Mouse (Mus musculus): ENCODE data around the gene Prune1.
A peak's percentile ranks its signal among the peaks of the same experiment; 100 is the strongest.

Gene Prune1

DNA sequence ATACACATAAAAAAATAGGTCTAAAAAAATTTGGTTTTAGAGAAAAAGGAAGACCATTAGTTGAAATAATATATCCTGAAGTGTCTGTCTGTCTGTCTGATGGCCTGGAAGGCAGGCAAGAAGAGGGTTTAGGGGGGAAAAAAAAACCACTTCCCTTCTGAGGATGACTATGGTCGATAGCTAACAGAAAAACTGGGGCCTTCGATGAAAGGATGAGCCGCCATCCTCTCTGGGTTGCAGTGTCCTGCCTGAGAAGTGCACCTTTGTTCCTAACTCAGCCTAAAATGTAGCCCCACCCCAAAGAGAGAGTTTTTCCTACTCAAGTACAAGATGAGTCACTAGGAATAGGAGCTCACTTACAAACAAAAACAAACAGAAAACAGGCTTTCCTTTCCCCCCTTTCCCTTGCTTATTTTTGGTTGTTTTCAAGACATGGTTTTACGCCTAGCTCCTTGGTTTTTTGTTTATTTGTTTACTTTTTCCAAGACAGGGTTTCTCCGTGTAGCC, 5.4 kb downstream of the Prune1 start:
- DNase-seq (ENCODE audit: low spot score): no peak

DNA sequence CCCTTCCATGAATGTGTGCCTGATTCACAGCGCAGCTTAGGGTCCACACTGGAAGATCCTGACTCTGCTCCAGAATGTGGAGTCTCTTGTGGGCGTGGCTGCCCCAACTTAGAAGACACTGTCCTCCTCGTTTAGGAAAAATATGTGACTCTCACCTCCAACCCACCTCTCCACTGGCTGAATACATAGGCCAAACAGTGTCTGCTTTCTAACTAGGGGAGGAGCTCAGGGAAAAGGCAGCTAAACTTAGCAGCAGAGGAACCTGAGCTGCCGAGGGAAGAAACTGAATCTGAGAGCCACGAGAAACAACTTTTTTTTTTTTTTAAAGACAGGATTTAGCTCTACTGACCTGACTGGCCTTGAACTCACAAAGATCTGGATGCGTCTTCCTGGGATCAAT, 6.7 kb downstream of the Prune1 start:
- no peak for DNase-seq (ENCODE audit: low spot score)

DNA sequence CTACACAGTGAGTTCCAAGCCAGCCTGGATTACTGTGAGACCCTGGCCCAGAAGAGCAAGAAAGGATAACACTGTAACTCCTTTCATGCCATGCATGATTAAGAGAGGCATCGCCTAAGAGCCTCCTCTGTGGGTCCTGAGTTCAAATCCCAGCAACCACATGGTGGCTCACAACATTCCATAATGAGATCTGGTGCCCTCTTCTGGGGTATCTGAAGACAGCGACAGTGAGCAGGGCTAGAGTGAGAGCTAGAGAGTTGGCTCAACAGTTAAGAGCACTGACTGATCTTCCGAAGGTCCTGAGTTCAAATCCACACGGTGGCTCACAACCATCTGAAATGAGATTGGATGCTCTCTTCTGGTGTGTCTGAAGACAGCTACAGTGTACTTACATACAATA, 7.4 kb downstream of the Prune1 start:
- no peak for DNase-seq (ENCODE audit: low spot score)

DNA sequence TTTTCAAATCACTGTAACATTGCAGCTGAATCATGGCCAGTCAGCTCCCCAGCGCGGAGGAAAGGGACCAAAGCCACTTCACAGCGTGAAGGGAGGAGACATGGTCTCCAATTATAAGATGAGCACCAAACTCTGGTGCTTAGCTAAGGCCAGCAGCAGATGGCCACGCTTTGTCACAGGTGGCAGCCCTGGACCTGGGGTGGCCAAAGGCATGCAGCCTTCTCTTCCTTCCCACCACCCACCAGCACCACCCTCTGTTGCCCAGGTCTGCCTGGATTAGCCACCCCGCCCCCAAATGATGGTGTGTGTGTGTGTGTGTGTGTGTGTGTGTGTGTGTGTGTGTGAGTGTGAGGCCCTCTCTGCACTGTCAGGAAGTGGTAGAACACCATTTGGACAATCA, 8.4 kb downstream of the Prune1 start:
- no peak for DNase-seq (ENCODE audit: low spot score)

DNA sequence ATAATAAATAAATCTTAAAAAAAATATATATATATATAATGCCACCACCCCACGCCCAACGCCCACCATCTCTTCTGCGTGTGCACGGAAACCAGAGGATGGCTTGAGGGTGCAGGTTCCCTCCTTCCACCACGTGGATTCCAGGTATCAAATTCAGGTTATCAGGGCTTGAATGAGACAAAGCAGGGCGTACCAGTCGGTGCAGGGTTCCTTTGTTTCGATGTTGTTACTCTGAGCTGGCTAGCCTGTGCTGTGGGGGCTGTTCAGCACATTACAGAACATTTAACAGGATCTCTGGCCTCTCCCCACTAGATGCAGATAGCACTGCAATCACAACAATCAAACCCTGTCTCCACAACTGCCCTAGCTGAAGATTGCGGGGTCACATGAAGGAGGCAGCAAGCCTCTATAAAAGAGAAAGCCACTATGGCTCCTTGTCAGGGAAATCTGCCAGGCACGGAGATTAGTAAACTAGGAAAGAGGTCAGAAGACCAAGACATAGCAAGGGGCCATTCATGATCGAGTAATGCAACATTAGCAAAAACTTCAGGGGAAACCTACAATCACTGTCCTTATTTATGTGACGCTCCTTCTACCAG, 11.0 kb downstream of the Prune1 start:
- no peak for DNase-seq (ENCODE audit: low spot score)

DNA sequence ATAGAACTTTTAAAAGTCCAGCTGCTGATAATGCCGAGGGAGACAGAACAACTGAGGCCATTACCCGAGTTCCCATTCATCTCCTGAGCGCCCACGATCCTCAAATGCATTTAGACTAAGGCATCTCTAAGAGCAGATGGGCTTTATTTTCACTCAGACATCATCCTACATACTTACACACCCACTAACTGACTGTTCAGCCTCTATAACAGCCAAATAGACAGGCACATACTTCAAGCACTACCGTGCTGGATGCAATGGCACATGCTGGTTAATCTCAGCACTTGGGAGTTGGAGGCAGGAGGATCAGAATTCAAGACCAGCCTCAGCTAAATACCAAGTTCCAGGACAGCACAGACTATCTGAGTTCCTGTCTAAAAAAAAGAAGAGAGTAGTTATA, 12.1 kb downstream of the Prune1 start:
- no peak for DNase-seq (ENCODE audit: low spot score)

DNA sequence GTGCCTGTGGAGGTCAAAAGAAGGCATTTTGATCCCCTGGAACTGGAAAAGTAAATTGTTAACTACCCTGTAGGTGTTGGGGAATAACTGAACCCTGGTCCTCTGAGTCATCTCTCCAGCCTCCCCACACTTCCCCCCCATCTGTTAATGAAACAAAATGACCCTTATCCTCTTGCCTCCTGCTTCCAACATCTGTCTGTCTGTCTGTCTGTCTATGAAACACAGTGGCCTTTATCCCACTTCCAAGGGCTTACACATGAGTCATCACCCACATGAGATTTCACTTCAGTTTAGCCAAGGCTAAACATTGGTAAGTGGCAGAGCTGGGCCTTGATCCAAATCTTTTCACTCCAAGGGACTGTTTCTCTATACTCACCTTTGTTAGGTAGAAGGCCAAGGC, 14.0 kb downstream of the Prune1 start:
- no peak for DNase-seq (ENCODE audit: low spot score)

DNA sequence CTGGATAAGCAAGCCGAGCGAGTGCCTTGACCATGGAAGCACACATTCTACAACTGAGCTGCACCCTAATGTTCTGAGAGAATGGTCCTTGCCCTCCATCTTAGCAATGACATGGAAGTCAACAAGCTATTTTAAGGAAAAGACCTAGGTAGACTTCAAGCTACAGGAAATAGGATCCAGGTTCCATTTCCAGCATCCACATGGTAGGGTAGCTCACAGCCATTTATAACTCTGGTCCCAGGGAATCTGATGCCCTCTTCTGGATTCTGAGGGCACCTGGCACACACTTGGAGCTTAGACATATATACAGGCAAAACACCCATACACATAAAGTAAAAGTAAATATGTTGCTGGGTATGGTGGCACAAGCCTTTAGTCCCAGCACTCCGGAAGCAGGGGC, 15.8 kb downstream of the Prune1 start:
- no peak for DNase-seq (ENCODE audit: low spot score)

DNA sequence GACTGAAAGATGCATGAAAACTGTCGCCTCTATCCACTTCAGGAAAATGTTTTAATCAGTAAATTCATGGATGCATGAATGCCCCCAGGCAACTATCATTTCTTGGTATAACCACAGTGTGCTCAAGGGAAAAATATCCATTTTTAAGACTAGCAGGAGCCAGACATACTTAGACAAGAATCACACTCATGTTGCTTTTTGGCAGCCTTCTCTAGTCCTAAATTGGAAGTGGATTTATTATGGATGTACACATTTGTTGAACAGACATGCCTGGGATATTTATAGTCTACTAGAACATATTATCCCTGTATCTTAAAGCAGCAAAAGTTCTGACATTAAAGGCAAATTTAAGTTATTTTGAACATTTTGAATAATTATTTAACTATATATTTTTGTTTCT, 17.2 kb downstream of the Prune1 start:
- no peak for DNase-seq (ENCODE audit: low spot score)

DNA sequence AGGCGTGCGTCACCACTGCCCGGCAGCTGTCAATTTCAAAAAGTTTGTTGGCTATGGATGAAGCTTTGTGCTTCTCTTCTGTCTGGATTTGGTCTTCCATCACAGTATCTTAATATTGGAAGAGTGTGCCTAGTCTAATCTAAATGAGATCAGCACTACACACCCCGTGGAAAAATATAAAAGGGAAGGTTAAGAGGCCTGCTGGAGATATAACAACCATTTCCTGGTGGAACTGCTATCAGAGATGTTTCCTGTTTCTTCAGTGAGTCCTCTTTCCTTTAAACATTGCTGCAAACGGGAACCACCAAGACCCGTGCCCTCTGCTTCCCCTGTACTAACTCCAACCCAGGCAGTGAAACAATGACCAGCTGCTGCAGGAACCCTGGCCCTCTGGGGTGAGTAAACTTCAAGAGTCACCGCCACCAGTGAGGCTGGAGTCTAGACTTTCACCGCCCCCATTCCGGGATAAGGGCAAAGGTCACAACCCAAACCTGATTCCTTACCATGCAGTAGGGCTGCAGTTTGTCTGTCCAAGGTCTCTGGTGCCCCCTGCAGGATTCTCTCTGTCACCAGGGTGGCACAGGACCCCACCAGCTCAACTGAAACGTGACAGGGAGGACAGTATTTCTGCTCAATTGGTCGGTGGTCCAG, 18.7 kb downstream of the Prune1 start:
- DNase-seq (ENCODE audit: low spot score): peak; percentile 74

DNA sequence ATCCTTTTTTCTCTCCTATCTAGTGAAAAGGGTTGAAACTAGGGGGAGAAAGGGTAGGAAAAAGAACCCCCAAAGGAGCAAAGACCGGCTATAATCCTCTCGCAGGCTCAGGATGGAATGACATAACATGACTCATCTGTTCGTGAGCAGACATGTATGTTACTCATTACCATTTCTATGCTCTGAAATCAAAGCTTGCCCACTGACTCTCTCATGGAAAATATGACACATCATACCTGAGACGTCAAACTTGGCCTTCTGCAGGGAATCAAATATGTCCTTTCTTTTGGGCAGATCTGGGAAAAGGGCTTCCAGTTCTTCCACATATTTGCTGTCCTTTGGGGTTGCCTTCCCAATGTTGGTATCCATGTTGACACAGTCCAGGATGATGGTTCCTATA, 19.9 kb downstream of the Prune1 start:
- DNase-seq (ENCODE audit: low spot score): no peak

DNA sequence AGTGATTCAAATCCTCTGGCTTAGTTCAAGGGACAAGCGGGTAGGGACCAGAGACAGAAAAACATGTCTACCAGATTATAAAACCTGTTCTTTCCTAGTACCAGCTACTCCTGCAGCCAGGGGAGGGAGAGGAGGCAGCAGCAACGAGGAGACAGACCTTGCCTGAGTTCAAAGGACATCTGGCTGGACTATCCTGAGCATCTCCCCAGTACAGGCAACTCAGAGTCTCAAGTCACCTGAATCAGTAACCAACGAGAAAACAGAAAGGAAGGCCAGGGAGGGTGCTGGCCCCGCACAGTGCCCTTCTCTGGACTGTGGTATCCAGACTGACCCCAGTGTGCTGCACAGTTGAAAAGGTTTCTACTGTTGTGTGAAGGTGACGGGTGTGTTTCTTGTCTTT, 24.9 kb downstream of the Prune1 start:
- DNase-seq (ENCODE audit: low spot score): no peak

DNA sequence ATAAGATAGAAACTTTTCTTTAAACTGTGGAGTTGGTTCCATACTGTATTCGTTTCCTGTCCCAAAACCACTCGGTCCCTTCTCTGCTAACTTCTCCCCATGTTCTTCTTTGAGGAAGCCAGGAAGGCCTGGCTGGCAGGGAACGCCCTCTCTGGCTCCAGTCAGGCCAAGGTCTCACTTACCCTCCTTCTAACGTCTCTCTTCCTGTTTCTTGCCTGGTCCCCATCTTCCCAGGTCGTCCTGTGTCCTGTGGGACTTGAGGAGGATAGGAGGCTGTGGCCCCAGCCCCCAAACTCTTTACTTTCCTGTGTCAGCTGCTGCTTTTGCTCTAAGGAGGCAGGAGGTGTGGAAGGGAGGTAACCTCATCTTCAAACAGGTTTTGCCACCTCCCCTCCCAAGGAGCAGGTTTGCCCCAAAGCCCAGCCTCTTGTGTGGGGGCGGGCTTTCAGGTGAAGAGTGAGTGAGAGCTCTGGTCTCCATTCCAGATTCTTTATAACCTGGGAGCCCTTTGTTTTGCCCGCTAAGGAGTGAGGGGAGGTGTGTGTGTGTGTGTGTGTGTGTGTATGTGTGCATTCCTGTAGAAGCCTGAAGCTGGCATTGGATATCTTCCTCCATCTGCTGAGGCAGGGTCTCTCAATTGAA, 31.0 kb downstream of the Prune1 start, which contains the start of gene Bnipl:
TSS of gene Bnipl (minus strand) at position 411 of the 642 bp plus-strand sequence.
- DNase-seq (ENCODE audit: low spot score): no peak

DNA sequence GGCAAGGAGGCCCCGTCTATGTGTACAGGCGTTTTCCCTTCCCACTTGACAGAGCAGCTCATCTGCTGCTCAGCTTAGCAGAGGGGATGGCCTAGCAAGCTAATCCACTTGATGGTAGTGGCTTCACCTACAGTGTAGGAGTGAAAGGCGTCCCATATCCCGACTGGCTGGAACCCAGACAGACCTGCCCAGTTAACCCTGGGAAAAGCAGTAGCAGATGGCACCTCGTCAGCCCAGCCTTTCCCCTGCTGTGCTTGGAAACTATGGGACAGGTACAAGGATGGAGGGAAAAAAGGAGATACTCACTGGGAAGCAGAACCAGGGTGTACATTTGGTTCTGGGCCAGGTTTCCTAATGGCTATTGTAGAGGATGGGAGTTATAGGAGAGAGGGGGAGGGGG, 31.5 kb downstream of the Prune1 start:
- no peak for DNase-seq (ENCODE audit: low spot score)

DNA sequence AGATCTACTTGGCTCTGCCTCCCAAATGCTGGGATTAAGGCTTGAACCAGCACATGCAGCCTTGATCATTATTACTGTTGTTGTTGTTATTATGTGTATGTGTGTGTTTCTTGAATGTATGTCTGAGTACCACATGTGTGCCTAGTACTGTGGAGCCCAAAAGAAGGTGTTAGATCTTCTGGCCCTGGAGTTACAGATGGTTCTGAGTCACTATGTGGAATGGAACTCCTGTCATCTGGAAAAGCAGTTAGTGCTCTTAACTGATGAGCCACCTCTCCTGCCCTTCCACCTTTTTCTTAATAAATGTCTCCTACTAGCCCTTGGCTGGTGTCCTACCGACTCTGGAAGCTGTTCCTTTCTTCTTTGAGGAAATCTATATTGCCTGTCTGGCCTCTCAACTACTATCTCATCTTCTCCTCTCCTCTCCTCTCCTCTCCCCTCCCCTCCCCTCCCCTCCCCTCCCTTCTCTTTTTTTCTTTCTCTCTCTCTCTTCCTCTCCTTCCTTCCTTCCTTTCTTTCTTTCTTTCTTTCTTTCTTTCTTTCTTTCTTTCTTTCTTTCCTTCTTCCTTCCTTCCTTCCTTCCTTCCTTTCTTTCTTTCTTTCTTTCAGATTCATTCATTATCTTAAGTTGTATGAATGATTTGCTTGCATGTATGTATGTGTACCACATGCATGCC, 34.1 kb downstream of the Prune1 start:
- DNase-seq (ENCODE audit: low spot score): no peak

DNA sequence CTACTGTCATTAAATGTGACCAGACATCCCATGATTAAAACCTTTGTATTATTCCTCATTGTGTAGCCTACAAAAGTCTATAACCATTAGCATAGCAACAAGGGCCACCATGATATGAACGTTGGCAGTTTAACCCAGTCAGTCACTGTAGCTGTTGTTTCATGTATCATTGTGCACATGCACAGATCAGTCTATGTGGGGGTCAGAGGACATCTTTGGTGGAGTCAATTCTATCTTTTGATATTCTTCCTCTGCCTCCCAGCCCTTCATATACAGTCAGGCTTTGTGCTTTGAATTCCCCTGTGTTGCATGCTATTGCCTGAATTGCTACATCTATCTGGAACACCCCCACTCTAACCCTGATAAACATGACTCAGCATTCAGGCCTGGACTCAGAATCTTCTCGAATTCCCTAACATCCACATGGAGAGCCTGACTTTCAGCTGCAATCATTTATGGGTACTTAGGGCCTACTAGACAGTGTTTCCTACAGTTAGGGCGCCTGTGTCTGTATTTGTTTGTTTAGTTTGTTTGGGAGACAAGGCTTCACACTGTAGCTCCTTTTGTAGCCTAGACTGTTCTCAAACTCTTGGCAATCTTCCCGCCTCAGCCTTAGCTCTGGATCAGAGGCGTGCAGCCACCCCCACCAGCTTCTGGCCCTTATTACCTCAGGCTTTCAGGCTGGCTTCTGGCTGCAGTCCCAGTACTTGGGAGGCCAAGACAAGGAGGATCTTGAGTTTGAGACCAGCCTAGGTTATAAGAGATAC, 35.2 kb downstream of the Prune1 start:
- no peak for DNase-seq (ENCODE audit: low spot score)

DNA sequence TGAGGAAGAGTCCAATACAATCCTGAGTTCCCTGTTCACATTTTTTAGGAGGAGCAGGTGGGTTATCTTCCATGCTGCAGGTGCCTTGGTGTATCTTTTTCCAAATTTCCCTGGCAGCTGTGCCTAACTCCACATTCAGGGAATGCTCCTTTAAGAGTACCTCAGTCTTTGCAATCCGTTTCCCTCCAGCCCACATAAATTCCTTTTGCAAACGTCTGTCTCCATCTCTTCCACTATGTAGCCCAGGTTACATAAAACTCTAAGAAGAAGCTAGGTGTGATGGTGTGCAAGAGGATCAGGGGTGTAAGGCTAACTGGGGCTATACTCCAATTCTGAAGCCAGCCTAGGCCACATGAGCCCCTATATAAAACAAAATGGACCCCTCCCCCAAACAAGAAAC, 38.8 kb downstream of the Prune1 start:
- no peak for DNase-seq (ENCODE audit: low spot score)

DNA sequence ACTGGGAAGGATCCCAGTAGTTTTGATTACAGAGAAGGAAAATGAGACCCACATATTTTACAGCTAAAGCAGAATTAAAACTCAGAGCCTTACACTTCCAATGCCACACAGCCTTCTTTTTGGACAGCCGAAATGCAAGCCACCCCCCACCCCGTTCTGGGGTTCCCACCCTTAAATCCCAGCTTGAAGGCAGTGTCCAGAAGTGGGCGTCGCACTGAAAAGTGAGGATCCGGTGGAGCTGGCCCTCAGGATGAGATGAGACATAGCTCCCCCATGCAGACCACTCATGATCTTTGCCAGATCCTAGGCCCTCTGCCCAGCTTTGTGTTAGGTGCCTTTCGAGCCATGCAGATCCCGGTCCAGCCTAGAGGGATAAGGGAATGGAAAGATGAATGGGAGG, 40.4 kb downstream of the Prune1 start, which contains the start of gene Gm128:
TSS of gene Gm128 (minus strand) at position 101 of the 400 bp plus-strand sequence.
- no peak for DNase-seq (ENCODE audit: low spot score)

DNA sequence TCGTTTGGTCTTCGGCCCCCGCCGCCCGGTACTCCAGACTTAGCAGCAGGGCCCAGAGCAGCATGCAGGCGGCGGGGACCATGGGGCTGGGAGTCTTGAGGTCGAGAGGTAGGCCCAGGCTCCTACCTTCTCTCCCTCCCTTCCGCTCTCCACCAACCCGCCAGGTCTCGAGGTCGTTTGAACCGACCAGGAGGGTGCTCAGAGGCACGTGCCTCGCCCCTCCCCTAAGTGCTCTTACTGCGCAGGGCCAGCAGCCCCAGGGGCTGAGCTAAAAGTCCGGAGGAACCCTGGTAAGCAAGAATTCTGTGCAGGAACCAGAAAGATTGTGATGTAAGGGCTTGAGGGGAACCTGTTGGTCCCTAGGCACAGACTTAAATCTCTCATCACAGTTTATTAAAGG, 41.0 kb downstream of the Prune1 start:
- DNase-seq (ENCODE audit: low spot score): no peak

DNA sequence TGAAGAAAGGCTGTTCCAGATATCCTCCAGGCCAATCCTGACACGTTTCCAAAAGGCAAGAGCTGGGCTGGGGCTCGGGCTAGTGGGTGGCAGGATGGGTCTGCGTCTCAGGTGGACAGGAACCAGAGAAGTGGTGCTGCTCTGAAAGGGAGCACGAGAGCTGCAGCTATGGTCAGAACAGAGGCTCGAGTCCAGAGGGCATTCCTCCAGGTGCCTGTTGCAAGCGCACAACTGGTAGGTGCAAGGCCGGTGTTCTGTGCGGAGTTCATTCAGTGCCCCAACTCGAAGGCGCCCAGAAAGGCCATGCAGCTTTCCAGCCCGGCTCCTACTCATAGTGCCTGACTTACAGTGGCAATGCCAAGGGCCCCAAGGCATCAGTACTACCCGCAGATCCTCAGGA, 41.9 kb downstream of the Prune1 start:
- no peak for DNase-seq (ENCODE audit: low spot score)

DNA sequence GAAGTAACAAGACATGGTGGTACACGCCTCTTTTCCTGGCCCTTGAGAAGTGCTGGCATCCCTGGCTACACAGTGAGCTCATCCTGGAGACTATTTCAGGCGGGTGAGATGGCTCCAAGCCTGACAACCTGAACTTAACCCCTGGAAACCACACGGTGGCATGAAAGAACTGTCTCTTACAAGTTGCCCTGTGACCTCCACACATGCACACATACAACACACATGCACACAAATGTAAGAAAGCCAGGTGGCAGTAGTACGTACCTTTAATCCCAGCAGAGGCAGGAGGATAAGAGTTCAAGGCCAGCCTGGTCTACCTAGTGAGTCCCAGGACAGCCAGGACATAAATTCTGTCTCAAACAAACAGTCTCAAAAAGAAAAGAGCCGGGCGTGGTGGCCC, 42.9 kb downstream of the Prune1 start:
- DNase-seq (ENCODE audit: low spot score): no peak

DNA sequence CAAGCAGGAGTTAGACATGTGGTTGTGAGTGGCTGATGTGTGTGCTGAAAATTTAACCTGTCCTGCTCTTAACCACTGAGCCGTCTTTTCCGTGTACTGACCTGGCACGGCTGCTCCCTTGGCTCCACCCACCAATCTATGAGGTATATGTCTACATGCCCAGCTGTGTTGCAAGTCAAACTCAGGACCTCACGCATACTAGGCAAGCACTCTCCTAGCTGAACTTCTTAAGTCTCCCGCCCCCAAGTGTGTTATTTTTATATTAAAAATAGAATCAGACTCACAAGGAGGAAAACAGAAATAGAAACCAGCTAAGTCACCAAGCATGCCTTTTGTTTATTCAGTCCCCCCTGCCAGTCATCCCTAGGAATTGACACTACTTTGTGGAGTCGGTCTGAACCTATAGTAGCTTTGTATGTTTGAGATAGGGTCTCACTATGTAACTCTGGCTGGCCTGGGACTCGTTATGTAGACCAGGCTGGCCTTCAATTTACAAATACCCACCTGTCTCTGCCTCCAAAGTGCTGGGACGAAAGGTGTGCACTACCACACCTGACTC, 44.3 kb downstream of the Prune1 start:
- DNase-seq (ENCODE audit: low spot score): no peak
